In the genomic region with DNA sequence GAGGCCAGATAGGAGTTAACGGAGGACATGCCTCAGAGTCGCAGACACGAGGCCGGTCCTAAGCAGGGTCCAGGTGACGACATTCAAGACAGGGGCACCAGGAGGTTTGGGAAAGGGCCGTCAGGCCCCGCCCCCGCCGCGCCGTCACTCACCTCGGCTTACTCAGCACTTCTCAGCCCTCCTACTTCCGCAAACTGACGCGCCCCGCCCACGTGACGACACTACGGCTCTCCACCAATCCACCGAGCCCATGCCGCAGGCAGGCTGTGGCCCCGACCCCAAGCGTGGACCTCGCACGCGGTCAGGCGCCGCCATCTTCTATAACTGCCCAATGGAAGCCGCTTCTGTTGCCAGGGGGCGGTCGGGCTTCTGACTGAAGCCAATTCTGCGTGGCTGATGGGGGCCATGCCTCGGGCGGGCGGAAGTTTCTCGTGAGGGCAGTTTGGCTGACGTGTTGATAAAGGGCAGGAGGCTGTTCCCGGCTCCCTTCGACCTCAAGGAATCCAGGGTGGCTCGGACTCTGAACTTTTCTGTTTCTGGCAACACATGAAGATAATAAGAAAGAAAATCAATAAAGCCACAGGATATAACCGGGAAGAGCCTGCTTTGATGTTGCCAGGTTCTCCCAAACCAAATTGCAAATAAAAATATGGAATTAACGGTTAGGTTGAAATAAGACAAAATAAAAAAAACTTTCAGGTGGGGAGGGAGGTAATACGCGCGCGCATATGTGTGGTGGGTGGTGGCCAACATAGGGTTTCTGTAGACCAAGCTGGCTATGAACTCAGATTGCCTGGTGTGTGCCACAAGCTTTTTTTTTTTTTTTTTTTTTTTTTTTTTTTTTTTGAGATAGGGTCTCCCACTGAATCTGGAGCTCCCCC, we compare ENCODE assay signal across 7 mouse cellular contexts. TPM values are rescaled to one million over a fixed set of nuclear protein-coding genes. Genes with fewer than 3 reads are reported as not detected.
A peak's percentile ranks its signal among the peaks of the same experiment; 100 is the strongest.
DNase-seq lines count a peak whose midpoint lies in the region; ATAC-seq lines count a peak whose summit lies in the region.

A gene (minus strand): TSS at position 333 of the 881 bp plus-strand sequence.

- peak within 1 kb of the TSS; percentile 82 for H3K27ac ChIP-seq in embryonic facial prominence, embryonic 12.5 days
- H3K27ac ChIP-seq in limb, embryonic 11.5 days (replicated peaks; ENCODE audit: low read depth, low read length): peak within 1 kb of the TSS; percentile 75
- H3K27ac ChIP-seq in midbrain, embryonic 14.5 days (replicated peaks; ENCODE audit: low read depth, low read length): peak within 1 kb of the TSS; percentile 93

- peak; percentile 97 for ATAC-seq in embryonic facial prominence, embryonic 12.5 days (ENCODE audit: insufficient number of reproducible peaks, insufficient read depth, low FRiP score, low TSS enrichment)
- peak; percentile 97 for ATAC-seq in limb, embryonic 11.5 days (ENCODE audit: insufficient number of reproducible peaks, low FRiP score, low TSS enrichment, low read depth)
- peak; percentile 97 for ATAC-seq in midbrain, embryonic 14.5 days (ENCODE audit: low FRiP score, low TSS enrichment)

- H3K9ac ChIP-seq in embryonic facial prominence, embryonic 12.5 days: peak within 1 kb of the TSS; percentile 53
- H3K9ac ChIP-seq in limb, embryonic 11.5 days (ENCODE audit: low read length): peak within 1 kb of the TSS; percentile 69
- peak within 1 kb of the TSS; percentile 70 for H3K9ac ChIP-seq in midbrain, embryonic 14.5 days (replicated peaks; ENCODE audit: low read length)

- H3K36me3 ChIP-seq in embryonic facial prominence, embryonic 12.5 days: no peaks in the 10 kb centered on the region
- H3K36me3 ChIP-seq in limb, embryonic 11.5 days (ENCODE audit: control insufficient read depth, insufficient read depth, low read length): no peaks in the 10 kb centered on the region
- H3K36me3 ChIP-seq in midbrain, embryonic 14.5 days (ENCODE audit: control insufficient read depth, insufficient read depth, low read length): no peaks in the 10 kb centered on the region

- H3K4me1 ChIP-seq in embryonic facial prominence, embryonic 12.5 days: peaks cover 33% of the 10 kb centered on the region
- peaks cover 14% of the 10 kb centered on the region for H3K4me1 ChIP-seq in limb, embryonic 11.5 days (ENCODE audit: control insufficient read depth, insufficient read depth, low read length)
- peaks cover 23% of the 10 kb centered on the region for H3K4me1 ChIP-seq in midbrain, embryonic 14.5 days (ENCODE audit: control insufficient read depth, insufficient read depth, low read length)

- 4% methylated on average over 46 of the region's 46 CpGs for WGBS in embryonic facial prominence, embryonic 12.5 days
- WGBS in limb, embryonic 11.5 days: 3% methylated on average over 46 of the region's 46 CpGs
- WGBS in midbrain, embryonic 14.5 days: 4% methylated on average over 46 of the region's 46 CpGs

- H3K27me3 ChIP-seq in embryonic facial prominence, embryonic 12.5 days: no peaks in the 10 kb centered on the region
- H3K27me3 ChIP-seq in limb, embryonic 11.5 days (ENCODE audit: control insufficient read depth, insufficient read depth, low read length): no peaks in the 10 kb centered on the region
- H3K27me3 ChIP-seq in midbrain, embryonic 14.5 days (ENCODE audit: control insufficient read depth, insufficient read depth, low read length): no peaks in the 10 kb centered on the region

- H3K4me2 ChIP-seq in embryonic facial prominence, embryonic 12.5 days (replicated peaks): peak within 1 kb of the TSS; percentile 77
- peak within 1 kb of the TSS; percentile 85 for H3K4me2 ChIP-seq in limb, embryonic 11.5 days (ENCODE audit: low read depth, severe bottlenecking)
- H3K4me2 ChIP-seq in midbrain, embryonic 14.5 days (ENCODE audit: low read length): peak within 1 kb of the TSS; percentile 70

- peak; percentile 99 for DNase-seq in adrenal gland, postnatal 25 days
- peak; percentile 100 for DNase-seq in heart, adult 11 months
- peak; percentile 98 for DNase-seq in kidney, adult 18-20 months
- peak; percentile 100 for DNase-seq in limb, embryonic 11.5 days (ENCODE audit: low spot score)
- peak; percentile 99 for DNase-seq in midbrain, embryonic 14.5 days
- peak; percentile 97 to 98 for DNase-seq in spleen, adult 18-20 months

- peak within 1 kb of the TSS; percentile 53 for H3K4me3 ChIP-seq in embryonic facial prominence, embryonic 12.5 days
- H3K4me3 ChIP-seq in limb, embryonic 11.5 days (ENCODE audit: low read depth, low read length): peak within 1 kb of the TSS; percentile 50
- H3K4me3 ChIP-seq in midbrain, embryonic 14.5 days (replicated peaks; ENCODE audit: low read depth, low read length): peak within 1 kb of the TSS; percentile 52

- no peaks in the 10 kb centered on the region for H3K9me3 ChIP-seq in embryonic facial prominence, embryonic 12.5 days
- no peaks in the 10 kb centered on the region for H3K9me3 ChIP-seq in limb, embryonic 11.5 days (ENCODE audit: control insufficient read depth, low read length)
- H3K9me3 ChIP-seq in midbrain, embryonic 14.5 days (ENCODE audit: control insufficient read depth, low read length): no peaks in the 10 kb centered on the region

RNA-seq across cellular contexts. Expression of the gene that starts here (rescaled TPM):
- 28.4 and 31.9 TPM in 2 replicates for total RNA-seq in adrenal gland, postnatal 25 days (2021)
- 13.3 and 15.4 TPM in 2 replicates for polyA plus RNA-seq in embryonic facial prominence, embryonic 12.5 days (2016; fragmentation: Nextera tagmentation; extraction: Ambion mirVana)
- polyA plus RNA-seq in limb, embryonic 11.5 days (2014; fragmentation: Nextera tagmentation; extraction: Ambion mirVana): 10.8 and 11.3 TPM in 2 replicates
- polyA plus RNA-seq in midbrain, embryonic 14.5 days (2014; fragmentation: Nextera tagmentation; extraction: Ambion mirVana): 26.0 and 28.2 TPM in 2 replicates

Comparison
In these comparisons a context has a peak if more than half of its experiments do, and no peak if none do; other contexts are left out.
1. Peak in every context shown above with its lines: DNase-seq, ATAC-seq, H3K4me3 ChIP-seq and H3K27ac ChIP-seq.